Mouse (Mus musculus) erythroid progenitor cell, adult 5-6 weeks (primary cell): ENCODE data around the gene Ndufs2. TPM values are rescaled to one million over a fixed set of nuclear protein-coding genes. Genes with fewer than 3 reads are reported as not detected.

Source experiments
- ATAC-seq: replicated peaks from 2 replicates; pipeline ENCODE4 v1.8.0; 2016; ENCODE audit warnings: moderate number of reproducible peaks, mild to moderate bottlenecking, moderate TSS enrichment, inconsistent platforms; ENCODE audit not compliant: poor library complexity, low FRiP score, severe bottlenecking
- total RNA-seq, 2 experiments: library from RNA; stranded (forward) in 1 of 2; stranded (reverse) in 1 of 2; fragments of 150-400 nt in 1 of 2; fragments of 186-747, 209-891 nt in 1 of 2; gene quantifications; 2 replicates each; pipeline versions ENCODE4 v1.2.3 to v1.2.4; 2015 to 2017; ENCODE audit warnings: low replicate concordance in 2 of 2

Ndufs2 gene
- total RNA-seq, 2 experiments from 2014 or later = 40.8 to 106 TPM

GRCm38 (mm10) chr1:171279721-171280120, 28.5 kb upstream of the Ndufs2 start:
- ATAC-seq = no peak

GRCm38 (mm10) chr1:171279012-171279705, 28.0 kb upstream of the Ndufs2 start:
- no peak for ATAC-seq

- ATAC-seq = no peak
Observed at GRCm38 (mm10) chr1:171278436-171278835, 27.2 kb upstream of the Ndufs2 start.

- no peak for ATAC-seq
Observed at GRCm38 (mm10) chr1:171277736-171278135, 26.5 kb upstream of the Ndufs2 start.

- no peak for ATAC-seq
Observed at GRCm38 (mm10) chr1:171276110-171276748, 25.0 kb upstream of the Ndufs2 start.

- no peak for ATAC-seq
Observed at GRCm38 (mm10) chr1:171275144-171275734, 24.1 kb upstream of the Ndufs2 start.

- ATAC-seq = no peak
Observed at GRCm38 (mm10) chr1:171274171-171274570, 23.0 kb upstream of the Ndufs2 start.

GRCm38 (mm10) chr1:171272086-171272485, 20.9 kb upstream of the Ndufs2 start:
- no peak for ATAC-seq

GRCm38 (mm10) chr1:171271622-171272021, 20.4 kb upstream of the Ndufs2 start:
- no peak for ATAC-seq

- ATAC-seq = no peak
Observed at GRCm38 (mm10) chr1:171271196-171271595, 20.0 kb upstream of the Ndufs2 start.

- peak; percentile 67 for ATAC-seq
Observed at GRCm38 (mm10) chr1:171270573-171270900, 19.3 kb upstream of the Ndufs2 start.

- ATAC-seq = peak; percentile 97
Observed at GRCm38 (mm10) chr1:171269848-171270572, 18.8 kb upstream of the Ndufs2 start, which contains the start of gene B4galt3. TSS of gene B4galt3 (plus strand) at chr1:171270328.

GRCm38 (mm10) chr1:171268341-171268740, 17.2 kb upstream of the Ndufs2 start:
- no peak for ATAC-seq

GRCm38 (mm10) chr1:171265971-171266744, 15.0 kb upstream of the Ndufs2 start:
- no peak for ATAC-seq

- ATAC-seq = 0 out of 2 replicates have a peak, but pooled peaks have one; percentile 66
Observed at GRCm38 (mm10) chr1:171263666-171264461, 12.7 kb upstream of the Ndufs2 start.

GRCm38 (mm10) chr1:171263185-171263611, 12.0 kb upstream of the Ndufs2 start:
- no peak for ATAC-seq

- no peak for ATAC-seq
Observed at GRCm38 (mm10) chr1:171262594-171263130, 11.5 kb upstream of the Ndufs2 start.

GRCm38 (mm10) chr1:171260316-171260715, 9.1 kb upstream of the Ndufs2 start:
- ATAC-seq = no peak

GRCm38 (mm10) chr1:171258921-171259320, 7.7 kb upstream of the Ndufs2 start:
- ATAC-seq = no peak
